Mouse (Mus musculus): ENCODE measurements at regions not wholly inside any gene's neighbourhood (a gene's known extent, or its start where the extent isn't known, plus 50 kb on each side); places are given as distances from the start of the nearest gene placed in this dataset.

DNA sequence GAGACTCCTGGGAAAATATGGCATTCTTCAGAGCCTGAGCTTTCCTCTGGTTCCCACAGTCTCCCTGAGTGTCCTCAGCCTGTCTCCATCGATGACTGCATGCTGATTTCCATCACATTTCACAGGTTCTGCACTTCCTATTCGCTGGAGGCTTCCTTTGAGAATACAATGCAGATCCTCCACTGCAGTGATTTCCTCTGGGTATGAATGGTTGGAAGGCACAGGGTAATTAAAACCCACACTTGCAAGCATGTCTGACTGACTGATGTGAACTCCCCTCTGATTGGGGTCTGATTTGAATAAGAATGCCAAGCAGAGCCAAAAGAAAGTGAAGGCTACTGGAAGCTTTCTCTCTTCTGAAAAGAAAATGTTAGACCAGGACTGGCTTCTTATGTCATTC lies 67.1 kb upstream of the Lrrn1 start:
- Histone ChIP-seq H3K27ac (ENCODE audit: insufficient read depth, low read depth, low read length, poor library complexity, severe bottlenecking) (no peak overlapping the region), H3K9me3 (ENCODE audit: control insufficient read depth, insufficient read depth, low read depth, low read length) (no peaks in the 10 kb centered on the region), H3K4me1 (ENCODE audit: control insufficient read depth in 2 of 2, insufficient read depth in 2 of 2, low read length in 2 of 2, poor library complexity in 1 of 2) (no peaks in the 10 kb centered on the region), H3K9ac (ENCODE audit: insufficient read depth, low read depth, low read length, poor library complexity, severe bottlenecking) (no peak overlapping the region), H3K36me3 (ENCODE audit: control insufficient read depth, insufficient read depth, low read length, poor library complexity, severe bottlenecking) (no peaks in the 10 kb centered on the region), H3K4me3 (ENCODE audit: insufficient read depth in 1 of 2, low read depth in 1 of 2, low read length in 2 of 2, poor library complexity in 1 of 2, severe bottlenecking in 1 of 2) (no peak overlapping the region)
- in situ Hi-C loops (cut with MboI; ENCODE audit: low sequenced_read_pairs in 2 of 2, unreplicated experiment in 2 of 2) = no loop called here
- TF ChIP-seq HCFC1 (IDR thresholded peaks at IDR 0.05; ENCODE audit: borderline replicate concordance, insufficient read depth, low read length) (no peak), CHD2 (IDR thresholded peaks at IDR 0.05; ENCODE audit: low read depth, low read length) (no peak), ZNF384 (IDR thresholded peaks at IDR 0.05; ENCODE audit: low read depth, low read length) (no peak), ZC3H11A (IDR thresholded peaks at IDR 0.05; ENCODE audit: borderline replicate concordance, low read depth, low read length) (no peak), MAFK (IDR thresholded peaks at IDR 0.05; ENCODE audit: insufficient read depth, low read depth, low read length) (no peak)
- DNase-seq (ENCODE audit: low read depth, low spot score) = peak; percentile 1

GRCm38 (mm10) chr6:107473395-107473794 lies 56.2 kb upstream of the Lrrn1 start:
- no peak for DNase-seq (ENCODE audit: low read depth, low spot score)
- H3K4me1 ChIP-seq (ENCODE audit: control insufficient read depth in 2 of 2, insufficient read depth in 2 of 2, low read length in 2 of 2, poor library complexity in 1 of 2) = no peaks in the 10 kb centered on the region
- H3K9me3 ChIP-seq (ENCODE audit: control insufficient read depth, insufficient read depth, low read depth, low read length) = no peaks in the 10 kb centered on the region
- H3K36me3 ChIP-seq (ENCODE audit: control insufficient read depth, insufficient read depth, low read length, poor library complexity, severe bottlenecking) = no peaks in the 10 kb centered on the region
- in situ Hi-C loops (cut with MboI; ENCODE audit: low sequenced_read_pairs in 2 of 2, unreplicated experiment in 2 of 2) = no loop called here
- no peak overlapping the region for H3K27ac ChIP-seq (ENCODE audit: insufficient read depth, low read depth, low read length, poor library complexity, severe bottlenecking)
- TF ChIP-seq MAFK (IDR thresholded peaks at IDR 0.05; ENCODE audit: insufficient read depth, low read depth, low read length) = no peak
- no peak for TF ChIP-seq HCFC1 (IDR thresholded peaks at IDR 0.05; ENCODE audit: borderline replicate concordance, insufficient read depth, low read length)
- no peak for TF ChIP-seq ZNF384 (IDR thresholded peaks at IDR 0.05; ENCODE audit: low read depth, low read length)
- no peak for TF ChIP-seq CHD2 (IDR thresholded peaks at IDR 0.05; ENCODE audit: low read depth, low read length)
- TF ChIP-seq ZC3H11A (IDR thresholded peaks at IDR 0.05; ENCODE audit: borderline replicate concordance, low read depth, low read length) = no peak
- no peak overlapping the region for H3K9ac ChIP-seq (ENCODE audit: insufficient read depth, low read depth, low read length, poor library complexity, severe bottlenecking)
- no peak overlapping the region for H3K4me3 ChIP-seq (ENCODE audit: insufficient read depth in 1 of 2, low read depth in 1 of 2, low read length in 2 of 2, poor library complexity in 1 of 2, severe bottlenecking in 1 of 2)

- DNase-seq (ENCODE audit: low read depth, low spot score) = no peak
- Histone ChIP-seq H3K27ac (ENCODE audit: insufficient read depth, low read depth, low read length, poor library complexity, severe bottlenecking) (no peak overlapping the region), H3K4me1 (ENCODE audit: control insufficient read depth in 2 of 2, insufficient read depth in 2 of 2, low read length in 2 of 2, poor library complexity in 1 of 2) (no peaks in the 10 kb centered on the region), H3K4me3 (ENCODE audit: insufficient read depth in 1 of 2, low read depth in 1 of 2, low read length in 2 of 2, poor library complexity in 1 of 2, severe bottlenecking in 1 of 2) (no peak overlapping the region), H3K9me3 (ENCODE audit: control insufficient read depth, insufficient read depth, low read depth, low read length) (no peaks in the 10 kb centered on the region), H3K9ac (ENCODE audit: insufficient read depth, low read depth, low read length, poor library complexity, severe bottlenecking) (no peak overlapping the region), H3K36me3 (ENCODE audit: control insufficient read depth, insufficient read depth, low read length, poor library complexity, severe bottlenecking) (no peaks in the 10 kb centered on the region)
- TF ChIP-seq CHD2 (IDR thresholded peaks at IDR 0.05; ENCODE audit: low read depth, low read length) (no peak), HCFC1 (IDR thresholded peaks at IDR 0.05; ENCODE audit: borderline replicate concordance, insufficient read depth, low read length) (no peak), ZC3H11A (IDR thresholded peaks at IDR 0.05; ENCODE audit: borderline replicate concordance, low read depth, low read length) (no peak), ZNF384 (IDR thresholded peaks at IDR 0.05; ENCODE audit: low read depth, low read length) (no peak), MAFK (IDR thresholded peaks at IDR 0.05; ENCODE audit: insufficient read depth, low read depth, low read length) (no peak)
- in situ Hi-C loops (cut with MboI; ENCODE audit: low sequenced_read_pairs in 2 of 2, unreplicated experiment in 2 of 2) = no loop called here
These were observed 55.4 kb upstream of the Lrrn1 start for GRCm38 (mm10) chr6:107474125-107474524.
